Mouse (Mus musculus): ENCODE results near the gene Casz1. TPM values are rescaled to one million over a fixed set of nuclear protein-coding genes. Genes with fewer than 3 reads are reported as not detected.

Gene Casz1
- polyA plus RNA-seq, 1 experiment, result 120 TPM

DNA sequence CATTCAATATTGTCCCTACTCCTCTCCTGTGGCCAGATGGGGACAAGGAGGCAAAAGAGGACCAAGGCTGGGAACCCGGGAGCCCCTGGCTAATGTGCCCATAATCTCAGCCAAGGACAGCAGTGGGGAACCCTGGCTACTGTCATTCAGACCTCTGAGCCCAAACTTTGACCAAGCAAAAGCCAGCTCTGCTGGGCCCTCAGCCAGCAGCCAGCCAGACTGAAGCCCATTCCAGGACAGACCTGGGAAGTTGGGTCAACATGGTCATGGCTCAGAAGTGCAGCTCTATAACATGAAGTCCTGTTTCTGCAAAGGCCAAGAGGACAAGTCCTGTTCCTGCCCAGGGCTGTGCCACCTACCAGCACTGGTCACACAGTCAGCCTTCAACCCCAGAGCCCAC is 157.9 kb downstream of the Casz1 start:
- Histone ChIP-seq H3K36me3 (ENCODE audit: control insufficient read depth, insufficient read depth, low read length) (peaks cover 31% of the 10 kb centered on the region), H3K4me1 (ENCODE audit: control insufficient read depth, insufficient read depth, insufficient read length, low read length) (no peaks in the 10 kb centered on the region), H3K4me3 (ENCODE audit: low read depth, low read length) (no peak overlapping the region), H3K27me3 (ENCODE audit: control insufficient read depth, insufficient read depth, low read length) (no peaks in the 10 kb centered on the region), H3K27ac (ENCODE audit: insufficient read depth, low read depth, low read length) (no peak overlapping the region)
- TF ChIP-seq POLR2A (IDR thresholded peaks at IDR 0.05; ENCODE audit: low read depth, low read length) (no peak), CTCF (IDR thresholded peaks at IDR 0.05; ENCODE audit: extremely low read depth, insufficient read length, insufficient replicate concordance, low read depth, low read length) (no peak)
- WGBS, result 75% methylated on average over 1 of the region's 1 CpGs

DNA sequence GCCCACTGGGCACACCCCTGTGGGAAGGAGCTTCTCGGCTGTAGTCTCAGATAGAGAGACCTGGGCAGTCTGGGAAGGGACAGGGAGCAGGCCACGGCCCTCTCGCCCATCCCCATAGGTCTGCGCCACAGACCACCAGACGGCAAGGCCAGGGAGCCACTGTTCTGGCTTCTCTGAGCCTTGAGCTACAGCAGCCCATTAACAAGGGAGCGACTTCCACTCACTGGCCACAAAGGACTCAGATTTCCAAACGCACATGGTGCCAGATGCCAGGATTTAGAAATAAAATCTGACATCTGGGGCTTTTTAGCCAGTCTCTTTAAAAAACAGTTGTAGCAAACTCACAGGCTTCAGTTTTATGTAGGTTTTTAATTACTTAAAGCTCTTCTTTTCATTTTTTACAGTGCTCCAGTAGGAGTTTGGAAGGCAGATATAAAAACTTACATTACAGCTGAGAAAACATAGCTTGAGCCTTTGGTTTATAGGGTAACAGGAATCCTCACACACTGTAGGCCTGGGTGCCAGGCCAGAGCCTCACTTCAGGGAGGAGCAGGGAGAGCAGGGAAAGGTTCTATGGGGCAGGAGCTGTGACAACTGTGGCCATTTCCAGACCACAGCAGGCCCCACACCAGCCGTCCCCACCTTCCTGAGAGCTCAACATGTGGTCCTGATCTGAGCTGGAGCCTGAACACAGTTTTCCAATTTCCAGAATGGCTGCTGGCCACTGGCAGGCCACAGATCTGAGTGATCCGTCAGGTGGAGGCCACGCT is 160.5 kb downstream of the Casz1 start:
- Histone ChIP-seq H3K4me3 (ENCODE audit: low read depth, low read length) (no peak overlapping the region), H3K4me1 (ENCODE audit: control insufficient read depth, insufficient read depth, insufficient read length, low read length) (no peaks in the 10 kb centered on the region), H3K36me3 (ENCODE audit: control insufficient read depth, insufficient read depth, low read length) (peaks cover 34% of the 10 kb centered on the region), H3K27me3 (ENCODE audit: control insufficient read depth, insufficient read depth, low read length) (no peaks in the 10 kb centered on the region), H3K27ac (ENCODE audit: insufficient read depth, low read depth, low read length) (no peak overlapping the region)
- TF ChIP-seq POLR2A (IDR thresholded peaks at IDR 0.05; ENCODE audit: low read depth, low read length) (no peak), CTCF (IDR thresholded peaks at IDR 0.05; ENCODE audit: extremely low read depth, insufficient read length, insufficient replicate concordance, low read depth, low read length) (no peak)
- WGBS, result 93% methylated on average over 10 of the region's 10 CpGs

DNA sequence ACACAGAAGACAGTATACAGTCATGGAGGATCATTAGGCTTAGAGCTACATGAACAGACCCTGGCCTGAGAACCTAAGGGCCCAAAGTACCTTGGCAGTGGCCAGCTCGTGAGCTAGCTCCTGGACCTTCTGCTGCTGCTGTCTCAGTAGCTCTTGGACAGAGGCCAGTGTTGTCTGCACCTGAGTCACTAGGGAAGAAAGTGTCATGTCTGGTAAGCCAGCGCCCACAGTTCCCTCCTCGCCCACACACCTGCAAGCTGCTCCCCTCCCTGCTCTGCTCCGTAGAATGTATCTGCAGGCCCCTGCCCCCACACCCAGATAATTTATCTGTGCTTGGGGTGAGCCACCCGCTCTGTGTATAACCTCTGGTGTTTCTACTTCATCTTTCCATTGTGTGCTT is 161.9 kb downstream of the Casz1 start:
- 72% methylated on average over 5 of the region's 5 CpGs for WGBS
- peaks cover 25% of the 10 kb centered on the region for H3K36me3 ChIP-seq (ENCODE audit: control insufficient read depth, insufficient read depth, low read length)
- TF ChIP-seq POLR2A (IDR thresholded peaks at IDR 0.05; ENCODE audit: low read depth, low read length), result no peak
- no peak for TF ChIP-seq CTCF (IDR thresholded peaks at IDR 0.05; ENCODE audit: extremely low read depth, insufficient read length, insufficient replicate concordance, low read depth, low read length)
- no peak overlapping the region for H3K27ac ChIP-seq (ENCODE audit: insufficient read depth, low read depth, low read length)
- H3K27me3 ChIP-seq (ENCODE audit: control insufficient read depth, insufficient read depth, low read length), result no peaks in the 10 kb centered on the region
- no peak overlapping the region for H3K4me3 ChIP-seq (ENCODE audit: low read depth, low read length)
- no peaks in the 10 kb centered on the region for H3K4me1 ChIP-seq (ENCODE audit: control insufficient read depth, insufficient read depth, insufficient read length, low read length)

DNA sequence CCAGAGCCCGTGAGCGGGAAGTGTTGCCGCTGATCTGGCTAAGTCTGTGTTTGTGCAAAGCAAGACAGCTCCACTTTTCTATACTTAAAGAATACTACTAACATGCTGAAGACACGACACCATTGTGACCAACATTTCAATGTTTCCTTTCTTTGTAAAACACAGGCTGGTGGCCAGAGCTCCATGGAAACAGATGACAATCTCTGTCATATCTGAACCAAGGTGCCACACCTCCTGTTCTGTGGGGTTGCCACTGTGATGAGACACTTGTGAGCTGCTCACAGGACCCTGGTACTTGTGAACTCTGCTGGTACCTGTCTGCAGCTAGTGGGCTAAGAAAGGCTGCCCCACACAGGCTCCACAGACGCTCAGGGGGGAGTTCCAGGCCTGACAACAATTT is 164.6 kb downstream of the Casz1 start:
- Histone ChIP-seq H3K4me3 (ENCODE audit: low read depth, low read length) (no peak overlapping the region), H3K27me3 (ENCODE audit: control insufficient read depth, insufficient read depth, low read length) (no peaks in the 10 kb centered on the region), H3K4me1 (ENCODE audit: control insufficient read depth, insufficient read depth, insufficient read length, low read length) (peaks cover 7% of the 10 kb centered on the region; the same call in 1 of the 2 replicates), H3K36me3 (ENCODE audit: control insufficient read depth, insufficient read depth, low read length) (peaks cover 12% of the 10 kb centered on the region; the same call in 1 of the 2 replicates), H3K27ac (ENCODE audit: insufficient read depth, low read depth, low read length) (no peak overlapping the region)
- 86% methylated on average over 5 of the region's 5 CpGs for WGBS
- no peak for TF ChIP-seq CTCF (IDR thresholded peaks at IDR 0.05; ENCODE audit: extremely low read depth, insufficient read length, insufficient replicate concordance, low read depth, low read length)
- no peak for TF ChIP-seq POLR2A (IDR thresholded peaks at IDR 0.05; ENCODE audit: low read depth, low read length)

DNA sequence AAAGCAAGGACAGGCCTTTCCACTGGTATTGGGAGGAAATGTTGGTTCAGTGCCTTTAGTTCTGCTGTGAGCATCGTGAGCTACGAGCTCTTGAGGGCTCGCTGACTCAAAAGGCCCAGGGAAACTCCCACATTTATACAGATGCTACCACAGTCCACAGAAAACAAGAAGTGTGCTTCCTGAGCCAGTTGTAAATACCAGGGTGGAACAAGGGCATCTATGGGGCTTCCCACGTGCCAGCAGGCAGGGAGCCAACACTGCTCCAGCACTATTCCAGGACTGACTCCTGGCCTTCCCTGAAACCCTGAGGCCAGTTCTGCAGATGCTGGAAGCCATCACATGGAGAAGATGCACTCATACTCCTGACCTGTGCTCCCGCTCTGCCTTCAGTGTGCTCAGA is 165.4 kb downstream of the Casz1 start:
- WGBS, result 26% methylated on average over 5 of the region's 5 CpGs
- Histone ChIP-seq H3K27me3 (ENCODE audit: control insufficient read depth, insufficient read depth, low read length) (no peaks in the 10 kb centered on the region), H3K4me1 (ENCODE audit: control insufficient read depth, insufficient read depth, insufficient read length, low read length) (peaks cover 7% of the 10 kb centered on the region; the same call in 1 of the 2 replicates), H3K4me3 (ENCODE audit: low read depth, low read length) (no peak overlapping the region), H3K36me3 (ENCODE audit: control insufficient read depth, insufficient read depth, low read length) (peaks cover 12% of the 10 kb centered on the region; the same call in 1 of the 2 replicates), H3K27ac (ENCODE audit: insufficient read depth, low read depth, low read length) (no peak overlapping the region)
- no peak for TF ChIP-seq CTCF (IDR thresholded peaks at IDR 0.05; ENCODE audit: extremely low read depth, insufficient read length, insufficient replicate concordance, low read depth, low read length)
- TF ChIP-seq POLR2A (IDR thresholded peaks at IDR 0.05; ENCODE audit: low read depth, low read length), result no peak

DNA sequence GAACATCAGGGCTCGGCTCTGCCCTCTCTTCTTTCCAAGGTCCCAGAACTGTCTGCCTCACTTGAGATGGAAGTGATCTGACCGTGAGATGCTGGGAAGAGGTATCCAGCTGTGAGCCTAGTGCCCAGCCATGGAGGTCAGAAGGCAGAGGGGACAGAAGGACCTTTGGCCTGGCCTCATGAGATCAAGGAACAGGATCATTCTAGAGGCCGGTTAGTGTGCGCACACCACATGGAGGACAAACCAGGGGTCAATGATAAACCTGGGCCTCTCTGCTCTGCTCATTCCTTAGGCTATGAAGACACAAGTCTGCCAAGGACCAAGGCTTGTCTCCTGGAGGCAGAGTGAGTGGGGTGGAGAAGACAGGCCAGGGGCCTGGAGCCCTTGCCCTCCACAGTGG is 166.5 kb downstream of the Casz1 start:
- TF ChIP-seq POLR2A (IDR thresholded peaks at IDR 0.05; ENCODE audit: low read depth, low read length) (no peak), CTCF (IDR thresholded peaks at IDR 0.05; ENCODE audit: extremely low read depth, insufficient read length, insufficient replicate concordance, low read depth, low read length) (no peak)
- Histone ChIP-seq H3K4me1 (ENCODE audit: control insufficient read depth, insufficient read depth, insufficient read length, low read length) (peaks cover 7% of the 10 kb centered on the region; the same call in 1 of the 2 replicates), H3K36me3 (ENCODE audit: control insufficient read depth, insufficient read depth, low read length) (peaks cover 5% of the 10 kb centered on the region; the same call in 1 of the 2 replicates), H3K27me3 (ENCODE audit: control insufficient read depth, insufficient read depth, low read length) (no peaks in the 10 kb centered on the region), H3K27ac (ENCODE audit: insufficient read depth, low read depth, low read length) (no peak overlapping the region), H3K4me3 (ENCODE audit: low read depth, low read length) (no peak overlapping the region)
- 84% methylated on average over 4 of the region's 4 CpGs for WGBS

DNA sequence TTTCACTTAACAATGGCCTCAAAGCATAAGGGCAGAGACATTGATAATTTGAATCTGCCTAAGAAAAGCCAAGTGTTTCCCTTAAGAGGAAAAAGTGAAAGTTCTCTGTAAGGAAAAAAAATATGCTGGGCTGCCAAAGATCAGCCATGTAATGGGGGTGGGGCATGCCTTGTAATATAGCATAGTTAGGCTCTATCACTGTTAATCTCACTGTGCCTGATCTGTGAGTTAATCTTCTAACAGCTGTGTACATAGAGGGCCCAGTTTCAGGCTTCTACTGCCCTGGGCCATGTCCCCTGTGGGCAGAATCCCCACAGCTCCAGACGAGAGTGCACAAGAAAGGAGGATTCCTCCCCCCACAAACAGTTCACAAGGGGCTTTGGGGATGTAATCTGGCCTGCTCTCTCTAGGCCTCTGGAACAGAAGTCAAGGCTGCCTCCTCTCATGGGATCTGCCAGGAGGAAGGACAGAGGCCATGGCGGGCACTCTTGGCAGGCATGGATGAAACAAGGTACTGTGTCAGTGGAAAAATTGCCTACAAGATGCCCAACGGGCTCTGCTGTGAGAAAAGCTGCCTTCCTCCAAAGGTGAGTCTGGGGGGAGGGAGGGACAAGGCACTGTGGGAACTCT is 167.5 kb downstream of the Casz1 start:
- peaks cover 7% of the 10 kb centered on the region; the same call in 1 of the 2 replicates for H3K4me1 ChIP-seq (ENCODE audit: control insufficient read depth, insufficient read depth, insufficient read length, low read length)
- peaks cover 5% of the 10 kb centered on the region; the same call in 1 of the 2 replicates for H3K36me3 ChIP-seq (ENCODE audit: control insufficient read depth, insufficient read depth, low read length)
- 34% methylated on average over 3 of the region's 3 CpGs for WGBS
- no peak for TF ChIP-seq CTCF (IDR thresholded peaks at IDR 0.05; ENCODE audit: extremely low read depth, insufficient read length, insufficient replicate concordance, low read depth, low read length)
- H3K27ac ChIP-seq (ENCODE audit: insufficient read depth, low read depth, low read length), result no peak overlapping the region
- no peaks in the 10 kb centered on the region for H3K27me3 ChIP-seq (ENCODE audit: control insufficient read depth, insufficient read depth, low read length)
- H3K4me3 ChIP-seq (ENCODE audit: low read depth, low read length), result no peak overlapping the region

Measured in small intestine, adult 2 months (tissue).